Mouse (Mus musculus) forebrain, embryonic 11.5 days (tissue): Measurements from ENCODE around the gene Mfge8. TPM values are rescaled to one million over a fixed set of nuclear protein-coding genes. Genes with fewer than 3 reads are reported as not detected.

Source experiments
- ATAC-seq: fragments of 200-750 bp; cut with Nextera tagmentation; replicated peaks from 2 replicates; pipeline ENCODE4 v1.8.0; 2017; ENCODE audit warnings: moderate TSS enrichment; ENCODE audit not compliant: low FRiP score
- DNase-seq: peaks from one replicate; pipeline ENCODE4 v3.0.0-alpha.2; 2017; ENCODE audit warnings: low spot score
- H3K27ac ChIP-seq: fragments of 300-500 bp; sonication (generic); 2 replicates; pipeline ENCODE4 v1.5.1; 2014; ENCODE audit warnings: low read depth, low read length
- H3K27me3 ChIP-seq: fragments of 300-500 bp; sonication (generic); 2 replicates; pipeline ENCODE4 v1.6.1; 2014; ENCODE audit warnings: mild to moderate bottlenecking, low read length, mixed read lengths; ENCODE audit not compliant: control insufficient read depth, insufficient read depth
- H3K36me3 ChIP-seq: fragments of 300-500 bp; sonication (generic); 2 replicates; pipeline ENCODE4 v1.6.1; 2014; ENCODE audit warnings: mild to moderate bottlenecking, low read length, moderate library complexity, mixed read lengths; ENCODE audit not compliant: control insufficient read depth, insufficient read depth
- H3K4me1 ChIP-seq: fragments of 300-500 bp; sonication (generic); replicated peaks from 2 replicates; pipeline ENCODE4 v1.6.1; 2014; ENCODE audit warnings: low read length, mixed read lengths; ENCODE audit not compliant: control insufficient read depth, insufficient read depth
- H3K4me2 ChIP-seq: fragments of 300-500 bp; sonication (generic); 2 replicates; pipeline ENCODE4 v1.6.1; 2014; ENCODE audit warnings: low read depth, mild to moderate bottlenecking, low read length, moderate library complexity, mixed read lengths; ENCODE audit not compliant: severe bottlenecking
- H3K4me3 ChIP-seq: fragments of 300-500 bp; sonication (generic); 2 replicates; pipeline ENCODE4 v1.5.1; 2014; ENCODE audit warnings: low read depth, low read length
- H3K9ac ChIP-seq: fragments of 300-500 bp; sonication (generic); 2 replicates; pipeline ENCODE4 v1.6.1; 2014; ENCODE audit warnings: low read length
- H3K9me3 ChIP-seq: fragments of 300-500 bp; sonication (generic); 2 replicates; pipeline ENCODE4 v1.6.1; 2016; ENCODE audit warnings: low read length, mixed read lengths; ENCODE audit not compliant: control insufficient read depth
- WGBS: fragments of 180-500 bp; shearing (Covaris S2); extraction: QIAGEN DNeasy Blood & Tissue Kit; methylation state at CpG from one replicate; pipeline ENCODE4 v1.1.7; 2014; 5-methylcytosine and 5-hydroxymethylcytosine counted together
- polyA plus RNA-seq: library from polyadenylated mRNA; unstranded; fragments of >200 nt; fragmentation: Nextera tagmentation; extraction: Ambion mirVana; gene quantifications from 2 replicates; pipeline ENCODE4 v1.2.1, GENCODE M21; 2014

Gene Mfge8
- polyA plus RNA-seq, 1 experiment from 2014 or later, result 65.1 TPM

GRCm38 (mm10) chr7:79096492-79096891 lies 52.4 kb downstream of the Mfge8 start:
- no peak overlapping the region for H3K4me2 ChIP-seq
- H3K4me3 ChIP-seq, result no peak overlapping the region
- DNase-seq (no peak), ATAC-seq (no peak)
- 75% methylated on average over 5 of the region's 5 CpGs for WGBS
- H3K27me3 ChIP-seq, result no peaks in the 10 kb centered on the region
- no peak overlapping the region for H3K27ac ChIP-seq
- H3K36me3 ChIP-seq, result no peaks in the 10 kb centered on the region
- no peaks in the 10 kb centered on the region for H3K4me1 ChIP-seq
- no peak overlapping the region for H3K9ac ChIP-seq
- H3K9me3 ChIP-seq, result no peaks in the 10 kb centered on the region

GRCm38 (mm10) chr7:79089111-79089510 lies 59.7 kb downstream of the Mfge8 start:
- H3K4me3 ChIP-seq, result no peak overlapping the region
- no peaks in the 10 kb centered on the region for H3K9me3 ChIP-seq
- no peaks in the 10 kb centered on the region for H3K27me3 ChIP-seq
- no peak overlapping the region for H3K4me2 ChIP-seq
- no peak overlapping the region for H3K9ac ChIP-seq
- WGBS, result 82% methylated on average over 4 of the region's 4 CpGs
- no peak for DNase-seq
- no peaks in the 10 kb centered on the region for H3K4me1 ChIP-seq
- no peaks in the 10 kb centered on the region for H3K36me3 ChIP-seq
- no peak overlapping the region for H3K27ac ChIP-seq
- no peak for ATAC-seq

Other genes starting within 250 kb of the Mfge8 start
- gene Isg20, start 235.6 kb downstream of the Mfge8 start, polyA plus RNA-seq, result 0.39 and 0.51 TPM in 2 replicates
- gene Acan, start 95.6 kb downstream of the Mfge8 start, polyA plus RNA-seq, result 0.05 and 0.15 TPM in 2 replicates
- 1.5 and 2.8 TPM in 2 replicates for gene Hapln3, start 18.0 kb downstream of the Mfge8 start, polyA plus RNA-seq
- 13.2 and 14.1 TPM in 2 replicates for gene Abhd2, start 124.1 kb upstream of the Mfge8 start, polyA plus RNA-seq
- gene Rlbp1, start 238.0 kb upstream of the Mfge8 start, polyA plus RNA-seq, result 3.0 and 3.5 TPM in 2 replicates
- 23.0 and 24.0 TPM in 2 replicates for gene Fanci, start 242.9 kb upstream of the Mfge8 start, polyA plus RNA-seq